Mouse (Mus musculus) erythroblast, embryonic 14.5 days (primary cell): Measurements from ENCODE around the gene Fam210b.

Experiments used
- GATA1 ChIP-seq: IDR thresholded peaks from 2 replicates; pipeline ENCODE4 v1.6.1; 2012; ENCODE audit warnings: low read length, inconsistent platforms, mixed read lengths
- TAL1 ChIP-seq: IDR thresholded peaks from 3 replicates; pipeline ENCODE4 v1.6.1; 2012; ENCODE audit warnings: low read length, inconsistent platforms, mixed read lengths

GRCm38 (mm10) chr2:172405011-172405410 lies 59.6 kb downstream of the Fam210b start:
- TF ChIP-seq GATA1 (no peak), TAL1 (no peak)
